Mouse (Mus musculus) liver, embryonic 14.5 days (tissue): ENCODE results near the gene Samd1. TPM values are rescaled to one million over a fixed set of nuclear protein-coding genes. Genes with fewer than 3 reads are reported as not detected.
"Not testable (repeated sequence)": the region's sequence is repeated elsewhere in the genome, so short reads cannot be mapped to it uniquely, and the experiment has no call there.

ENCODE experiments used
- ATAC-seq: fragments of 200-750 bp; cut with Nextera tagmentation; 2 replicates; pipeline ENCODE4 v1.8.0; 2017; ENCODE audit warnings: moderate number of reproducible peaks, mild to moderate bottlenecking, moderate library complexity; ENCODE audit not compliant: insufficient read depth
- DNase-seq, 3 experiments: peaks; one replicate each; pipeline ENCODE4 v3.0.0-alpha.2; 2012 to 2013; ENCODE audit warnings: low read depth in 3 of 3, low spot score in 3 of 3
- H3K27ac ChIP-seq: fragments of 300-500 bp; sonication (generic); 2 replicates; pipeline ENCODE4 v1.5.1; 2014; ENCODE audit warnings: moderate library complexity, mild to moderate bottlenecking, control low read depth, inconsistent platforms
- H3K27me3 ChIP-seq: fragments of 300-500 bp; sonication (generic); 2 replicates; pipeline ENCODE4 v1.6.1; 2014; ENCODE audit warnings: mild to moderate bottlenecking, low read length, moderate library complexity; ENCODE audit not compliant: control insufficient read depth, insufficient read depth
- H3K36me3 ChIP-seq: fragments of 300-500 bp; sonication (generic); replicated peaks from 2 replicates; pipeline ENCODE4 v1.6.1; 2014; ENCODE audit warnings: low read depth; ENCODE audit not compliant: control insufficient read depth, insufficient read depth
- H3K4me1 ChIP-seq, 2 experiments: fragments of 200-500 bp in 1 of 2; fragments of 300-500 bp in 1 of 2; sonication (generic) in 1 of 2; replicated peaks; 2 replicates each; pipeline ENCODE4 v1.6.1; 2012 to 2014; ENCODE audit warnings: antibody characterized with exemption in 1 of 2, inconsistent platforms in 1 of 2, low read length in 1 of 2; ENCODE audit not compliant: control insufficient read depth in 2 of 2, insufficient read depth in 2 of 2
- H3K4me2 ChIP-seq: fragments of 300-500 bp; sonication (generic); 2 replicates; pipeline ENCODE4 v1.6.1; 2014; ENCODE audit warnings: low read depth, mild to moderate bottlenecking, control low read depth, moderate library complexity
- H3K4me3 ChIP-seq, 2 experiments: fragments of 200-500 bp in 1 of 2; fragments of 300-500 bp in 1 of 2; sonication (generic) in 1 of 2; 2 replicates each; pipeline ENCODE4 v1.5.1; 2012 to 2014; ENCODE audit warnings: low read depth in 2 of 2, low read length in 2 of 2, mild to moderate bottlenecking in 2 of 2, control low read depth in 1 of 2, inconsistent platforms in 1 of 2, moderate library complexity in 1 of 2; ENCODE audit not compliant: insufficient read depth in 1 of 2
- H3K9ac ChIP-seq: fragments of 300-500 bp; sonication (generic); replicated peaks from 2 replicates; pipeline ENCODE4 v1.6.1; 2014; ENCODE audit warnings: mild to moderate bottlenecking, control low read depth, moderate library complexity
- H3K9me3 ChIP-seq: fragments of 300-500 bp; sonication (generic); 2 replicates; pipeline ENCODE4 v1.6.1; 2016; ENCODE audit warnings: low read length, mixed read lengths; ENCODE audit not compliant: control insufficient read depth
- CTCF ChIP-seq: IDR thresholded peaks from 2 replicates; pipeline ENCODE4 v1.5.1; 2016; ENCODE audit warnings: antibody characterized with exemption, low read depth, control low read depth
- EP300 ChIP-seq: IDR thresholded peaks from 2 replicates; pipeline ENCODE4 v1.6.1; 2016; ENCODE audit warnings: antibody characterized with exemption, low read depth
- WGBS: fragments of 180-500 bp; shearing (Covaris S2); extraction: QIAGEN DNeasy Blood & Tissue Kit; methylation state at CpG from one replicate; pipeline ENCODE4 v1.1.7; 2014; ENCODE audit not compliant: insufficient replicate concordance; 5-methylcytosine and 5-hydroxymethylcytosine counted together
- polyA plus RNA-seq, 2 experiments: library from polyadenylated mRNA; depleted of rRNA in 1 of 2; stranded (reverse) in 1 of 2; unstranded in 1 of 2; fragments of >200 nt; fragmentation: Nextera tagmentation in 1 of 2; extraction: Ambion mirVana in 1 of 2; gene quantifications; 2 replicates each; pipeline versions ENCODE4 v1.2.1 to v1.2.3; 2012 to 2014

Samd1 gene
- polyA plus RNA-seq, 2 experiments = 9.3 to 34.5 TPM

DNA sequence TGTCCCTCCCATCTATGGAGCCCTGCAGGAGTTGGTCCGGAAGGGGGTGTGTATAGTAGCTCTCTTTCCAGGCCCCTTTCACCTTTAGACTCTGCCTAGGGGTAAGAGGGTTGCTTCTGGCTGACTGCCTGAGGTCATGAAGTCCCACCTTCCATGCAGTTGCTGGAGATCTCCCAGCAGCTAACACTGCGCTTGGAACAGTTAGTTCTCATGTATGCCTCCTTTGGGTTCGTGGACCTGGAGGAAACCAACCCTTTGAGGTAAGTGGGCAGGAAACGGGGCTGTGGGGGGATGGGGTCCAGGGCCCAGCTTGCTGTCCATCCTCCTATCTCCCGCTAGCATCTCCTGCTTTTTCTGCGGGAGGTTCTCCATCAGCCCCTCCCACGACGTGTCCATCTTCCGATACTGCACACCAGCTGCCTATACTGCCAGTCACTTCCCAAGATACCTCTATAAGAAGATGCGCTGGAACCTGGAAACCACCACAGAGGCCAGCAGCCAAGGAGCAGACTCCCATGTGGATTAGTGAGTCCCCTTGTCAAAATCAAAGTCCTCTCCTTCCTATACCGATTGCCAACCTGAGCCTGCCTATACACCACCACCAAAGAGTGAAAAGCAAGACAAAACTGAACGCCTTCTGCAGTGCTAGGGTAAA is 5.6 kb downstream of the Samd1 start:
- DNase-seq = no peak
- Histone ChIP-seq H3K36me3 (peaks cover 25% of the 10 kb centered on the region), H3K9me3 (no peaks in the 10 kb centered on the region), H3K4me1 (peaks cover 10 to 11% of the 10 kb centered on the region in 2 experiments), H3K9ac (no peak overlapping the region), H3K4me2 (no peak overlapping the region), H3K4me3 (no peak overlapping the region), H3K27me3 (no peaks in the 10 kb centered on the region), H3K27ac (no peak overlapping the region)
- TF ChIP-seq CTCF (no peak), EP300 (no peak)
- 67% methylated on average over 12 of the region's 12 CpGs for WGBS
- ATAC-seq = no peak

DNA sequence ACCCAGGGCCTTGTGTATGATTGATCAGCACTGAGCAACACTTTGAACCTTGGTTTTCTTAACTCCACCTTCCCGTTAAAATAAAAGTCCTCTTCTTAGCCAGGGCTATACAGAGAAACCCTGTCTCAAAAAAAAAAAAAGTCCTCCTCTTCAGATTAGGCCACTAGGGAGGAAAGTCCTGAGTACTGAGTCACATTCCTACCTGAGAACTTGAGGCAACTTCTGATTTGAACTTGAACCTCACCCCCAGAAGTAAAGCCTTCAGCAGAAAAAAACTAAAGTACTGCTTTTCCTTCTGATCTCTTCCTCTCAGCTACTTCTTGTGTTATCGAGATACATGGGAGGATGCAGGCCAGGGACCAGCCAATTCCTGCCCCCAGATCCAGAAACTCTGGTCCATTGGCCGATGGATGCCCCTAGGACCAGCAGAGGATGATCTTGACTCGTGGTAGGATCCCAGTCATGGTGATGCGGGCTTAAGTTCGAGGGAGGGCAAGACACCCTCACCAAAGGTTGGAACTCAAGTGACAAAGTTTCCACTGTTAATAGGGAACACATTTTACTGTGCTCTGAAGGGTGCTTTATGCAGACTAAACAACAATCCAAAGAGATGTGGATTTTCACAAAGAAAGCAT is 6.3 kb downstream of the Samd1 start:
- ATAC-seq = no peak
- Histone ChIP-seq H3K27ac (peak overlapping the region; percentile 27), H3K4me1 (peaks cover 10 to 11% of the 10 kb centered on the region in 2 experiments), H3K9me3 (no peaks in the 10 kb centered on the region), H3K36me3 (peaks cover 25% of the 10 kb centered on the region), H3K4me2 (peak overlapping the region; percentile 90), H3K27me3 (no peaks in the 10 kb centered on the region), H3K4me3 (no peak overlapping the region; a peak in 1 of 4 replicates), H3K9ac (peak overlapping the region; percentile 45)
- 70% methylated on average over 6 of the region's 6 CpGs for WGBS
- TF ChIP-seq EP300 = no peak
- no peak for DNase-seq

DNA sequence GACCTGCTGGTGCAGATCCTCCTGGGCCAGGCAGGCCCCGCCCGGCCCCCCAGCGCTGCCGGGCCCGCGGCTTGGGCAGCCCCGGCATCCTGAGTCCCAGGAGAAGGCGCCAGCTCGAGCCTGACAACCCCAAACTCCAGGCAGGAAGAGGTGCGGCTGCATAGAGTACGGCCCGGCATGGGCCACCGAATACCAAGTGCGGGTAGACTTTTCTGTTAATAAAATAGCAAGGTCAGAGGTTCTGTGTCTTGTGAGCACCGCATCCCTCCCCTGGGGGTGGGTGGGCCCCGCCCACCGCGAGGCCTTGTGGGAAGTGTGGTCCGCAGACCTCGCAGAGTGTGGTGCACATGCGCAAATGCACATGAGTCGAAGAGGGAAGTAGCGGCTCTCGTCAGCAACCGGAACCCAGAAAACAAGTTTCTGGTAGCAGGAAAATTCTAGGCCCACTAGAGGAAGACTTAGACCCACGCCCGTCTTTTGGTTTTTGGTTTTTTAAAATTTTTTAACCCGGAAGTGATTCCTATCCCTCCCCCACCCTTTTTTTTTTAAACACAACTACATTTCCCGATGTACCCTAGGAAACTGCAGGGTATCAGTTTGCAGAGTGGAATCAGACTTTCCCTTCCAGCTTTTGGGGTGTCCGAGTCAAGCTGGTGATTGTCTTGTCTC is 7.2 kb downstream of the Samd1 start:
- H3K9me3 ChIP-seq = no peaks in the 10 kb centered on the region
- H3K27ac ChIP-seq = peak overlapping the region; percentile 71
- under 1% methylated on average over 30 of the region's 30 CpGs for WGBS
- no peak for TF ChIP-seq CTCF
- no peak for TF ChIP-seq EP300
- peak overlapping the region; percentile 68 for H3K9ac ChIP-seq
- peaks cover 6 to 7% of the 10 kb centered on the region in 2 experiments for H3K4me1 ChIP-seq
- peak; percentile 87 for ATAC-seq
- peak overlapping the region; percentile 67 for H3K4me3 ChIP-seq
- peak overlapping the region; percentile 90 for H3K4me2 ChIP-seq
- peaks cover 21% of the 10 kb centered on the region for H3K36me3 ChIP-seq
- DNase-seq = peak; percentile 80 to 85 (median 81)
- H3K27me3 ChIP-seq = peaks cover 3% of the 10 kb centered on the region

DNA sequence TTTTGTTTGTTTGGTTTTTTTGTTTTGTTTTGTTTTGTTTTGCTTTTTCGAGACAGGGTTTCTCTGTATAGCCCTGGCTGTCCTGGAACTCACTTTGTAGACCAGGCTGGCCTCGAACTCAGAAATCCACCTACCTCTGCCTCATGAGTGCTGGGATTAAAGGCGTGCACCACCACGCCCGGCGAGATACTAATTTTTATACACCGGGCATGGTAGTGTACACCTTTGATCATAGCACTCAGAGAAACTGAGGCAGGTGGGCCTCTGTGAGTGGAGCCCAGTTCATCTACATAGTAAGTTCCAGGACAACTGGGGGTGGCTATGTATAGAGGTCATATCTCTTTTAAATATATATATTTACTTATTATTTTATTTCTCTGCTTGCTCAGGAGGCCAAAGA is 8.0 kb downstream of the Samd1 start:
- H3K36me3 ChIP-seq = peaks cover 12% of the 10 kb centered on the region
- not testable (repeated sequence) for H3K4me3 ChIP-seq, H3K27ac ChIP-seq, DNase-seq, H3K4me1 ChIP-seq, H3K9ac ChIP-seq, H3K9me3 ChIP-seq, ATAC-seq
- peaks cover 11% of the 10 kb centered on the region for H3K27me3 ChIP-seq
- H3K4me2 ChIP-seq = peak overlapping the region; percentile 90
- 75% methylated on average over 7 of the region's 7 CpGs for WGBS

DNA sequence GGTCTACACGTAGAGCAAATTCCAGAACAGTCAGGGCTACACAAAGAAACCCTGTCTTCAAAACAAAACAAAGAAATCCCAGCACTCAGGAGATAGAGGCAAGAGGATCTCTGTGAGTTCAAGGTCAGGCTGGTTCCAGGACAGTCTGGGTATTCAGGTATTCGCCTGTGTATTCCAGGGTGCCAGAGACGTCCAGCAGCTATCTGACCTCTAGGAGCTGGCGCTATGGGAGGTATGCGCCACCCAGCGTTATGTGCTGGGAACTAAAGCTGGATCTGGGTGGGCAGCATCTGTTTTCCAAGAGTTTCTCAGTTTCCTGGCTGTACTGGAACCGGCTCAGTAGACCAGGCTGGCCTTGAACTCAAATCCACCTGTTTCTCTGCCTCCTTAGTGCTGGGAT is 10.9 kb downstream of the Samd1 start:
- no peak for ATAC-seq
- peaks cover 5 to 7% of the 10 kb centered on the region in 2 experiments for H3K4me1 ChIP-seq

More for the DNA sequence above, 10.9 kb downstream of the Samd1 start:
- no peak for DNase-seq
- Histone ChIP-seq H3K4me3 (no peak overlapping the region), H3K9me3 (no peaks in the 10 kb centered on the region), H3K27me3 (peaks cover 40% of the 10 kb centered on the region), H3K36me3 (no peaks in the 10 kb centered on the region), H3K4me2 (no peak overlapping the region), H3K27ac (no peak overlapping the region), H3K9ac (no peak overlapping the region)
- 46% methylated on average over 7 of the region's 7 CpGs for WGBS
- TF ChIP-seq CTCF (peak; percentile 65), EP300 (no peak)
